Mouse (Mus musculus): ENCODE measurements around the gene Gpr33.

The Gpr33 gene

DNA sequence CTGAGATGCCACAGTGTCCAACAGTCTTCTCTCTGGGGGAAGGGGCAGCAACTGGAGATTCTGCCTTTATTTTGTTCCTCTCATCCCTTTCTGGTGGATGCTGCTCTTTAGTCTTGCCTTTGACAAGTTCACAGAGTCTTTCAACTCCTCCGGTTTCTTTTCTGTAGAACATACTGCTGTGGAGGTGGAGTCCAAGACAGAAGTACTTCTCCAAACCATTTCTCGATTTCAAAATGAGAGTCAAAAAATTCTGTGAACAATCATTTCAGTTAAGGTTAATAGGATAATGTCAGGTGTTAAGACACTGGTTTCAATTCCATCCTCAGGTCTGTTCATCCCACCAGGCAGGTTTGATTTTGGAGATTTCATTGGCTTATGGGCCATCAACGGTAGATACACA is at the start of gene Gpr33:
Gene Gpr33 (minus strand): TSS at position 101 of the 400 bp plus-strand sequence.
- in situ Hi-C loops (cut with MboI, MseI) = loop anchor here (25.0 kb wide), 1 partner anchor 484 kb away; the partner anchor contains the start of gene Arhgap5

GRCm38 (mm10) chr12:52049324-52049723 is 21.5 kb upstream of the Gpr33 start:
- in situ Hi-C loops (cut with MboI, MseI) = loop anchor here (10.0 to 25.0 kb wide), 2 partner anchors 463 to 1225 kb away; partner anchors contain the start of gene Arhgap5

- in situ Hi-C loops (cut with MboI, MseI) = loop anchor here (10.0 to 25.0 kb wide), 2 partner anchors 466 to 1228 kb away; partner anchors contain the start of gene Arhgap5
Measured at GRCm38 (mm10) chr12:52046371-52046770, 18.5 kb upstream of the Gpr33 start.

DNA sequence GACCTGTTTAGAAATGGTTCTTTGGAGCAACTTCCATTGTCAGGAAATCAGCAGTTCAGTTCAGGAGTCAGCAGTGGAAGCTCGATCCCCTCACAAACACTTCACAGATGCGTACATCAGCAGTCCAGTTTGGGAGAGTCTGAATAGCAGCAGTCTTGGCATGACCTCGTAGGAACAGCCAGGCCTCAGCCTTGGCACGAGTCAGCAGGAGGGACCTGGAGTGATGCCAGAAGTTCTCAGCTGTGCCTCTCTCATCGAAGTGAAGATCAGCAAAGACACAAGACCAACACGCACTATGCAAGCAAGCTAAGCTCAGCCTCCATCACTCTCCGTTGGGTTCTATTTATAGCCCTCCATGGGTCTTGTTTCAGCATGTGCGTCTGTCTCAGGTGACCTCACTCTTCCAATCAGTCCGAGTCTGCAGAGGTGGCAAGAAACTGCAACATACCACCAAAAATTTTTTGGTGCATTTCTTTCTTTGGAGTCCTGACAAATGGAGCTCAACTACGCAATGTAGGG is 15.0 kb upstream of the Gpr33 start:
- in situ Hi-C loops (cut with MboI, MseI) = loop anchor here (10.0 to 25.0 kb wide), 2 partner anchors 469 to 1232 kb away; partner anchors contain the start of gene Arhgap5

DNA sequence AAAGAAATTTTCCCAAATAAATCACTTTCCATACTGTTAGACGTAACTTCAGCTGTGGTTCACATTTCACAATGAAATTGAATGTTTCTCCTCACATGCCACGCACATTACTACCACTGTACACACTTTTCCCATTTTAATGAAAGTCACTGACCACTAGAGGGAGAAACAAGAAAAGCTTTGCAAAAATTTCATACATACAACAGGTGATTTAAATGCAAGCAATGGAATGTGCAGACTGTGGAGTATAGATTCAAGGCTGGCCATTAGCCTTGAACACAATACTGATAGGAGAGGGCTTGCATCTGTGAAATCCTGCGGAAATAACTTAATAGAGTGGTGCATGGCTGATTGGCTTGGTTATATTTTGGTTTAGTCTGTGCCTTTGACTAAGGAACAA is 10.5 kb upstream of the Gpr33 start:
- in situ Hi-C loops (cut with MboI, MseI) = loop anchor here (25.0 kb wide), 1 partner anchor 474 kb away; the partner anchor contains the start of gene Arhgap5

- in situ Hi-C loops (cut with MboI, MseI) = loop anchor here (25.0 kb wide), 1 partner anchor 477 kb away; the partner anchor contains the start of gene Arhgap5
Measured at GRCm38 (mm10) chr12:52034956-52035355, 7.1 kb upstream of the Gpr33 start.

DNA sequence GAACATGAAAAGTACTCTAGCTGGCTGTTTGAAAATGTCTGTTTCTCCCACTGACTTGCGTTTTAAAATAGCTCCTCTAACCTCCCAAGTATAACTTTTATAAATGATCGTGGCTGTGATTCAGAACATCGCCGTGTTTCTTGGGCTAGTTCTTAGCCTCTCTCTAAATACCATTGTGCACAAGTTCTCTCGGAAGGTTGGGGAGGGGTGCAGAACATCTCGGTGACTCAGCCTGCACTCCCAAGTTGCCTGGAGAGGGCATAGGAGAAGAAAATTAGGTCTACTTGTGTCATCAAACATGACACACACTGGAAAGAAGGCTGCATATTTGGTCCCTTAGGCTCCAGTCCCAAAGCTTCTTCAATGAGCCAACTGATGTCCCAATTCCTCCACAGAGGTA is 4.4 kb upstream of the Gpr33 start:
- in situ Hi-C loops (cut with MboI, MseI) = loop anchor here (25.0 kb wide), 1 partner anchor 480 kb away; the partner anchor contains the start of gene Arhgap5

GRCm38 (mm10) chr12:52014494-52015029 is 13.3 kb downstream of the Gpr33 start:
- in situ Hi-C loops (cut with MboI, MseI) = loop anchor here (10.0 kb wide), 1 partner anchor 620 kb away; no protein-coding TSS in a partner anchor

- in situ Hi-C loops (cut with MboI, MseI) = loop anchor here (10.0 kb wide), 1 partner anchor 621 kb away; no protein-coding TSS in a partner anchor
Measured at GRCm38 (mm10) chr12:52014044-52014443, 13.8 kb downstream of the Gpr33 start.

GRCm38 (mm10) chr12:52013274-52013673 is 14.6 kb downstream of the Gpr33 start:
- in situ Hi-C loops (cut with MboI, MseI) = loop anchor here (10.0 kb wide), 1 partner anchor 622 kb away; no protein-coding TSS in a partner anchor

DNA sequence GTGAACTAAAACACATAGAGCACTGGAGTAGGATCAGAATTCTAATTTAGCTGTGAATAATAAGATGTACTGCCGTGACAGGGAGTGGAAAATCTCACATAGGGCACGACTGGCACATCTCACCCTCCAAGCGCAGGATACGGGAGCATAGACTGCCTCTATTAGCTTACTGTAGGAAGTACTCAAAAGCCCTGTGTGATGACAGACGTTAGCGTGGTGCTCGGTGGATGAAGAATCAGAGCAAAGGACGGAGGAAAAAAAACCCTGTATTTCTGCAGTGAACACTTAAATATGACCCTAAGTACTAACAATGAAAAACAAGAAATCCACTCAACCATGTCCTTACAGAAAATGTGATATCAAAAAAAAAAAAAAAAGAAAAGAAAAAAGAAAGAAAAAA is 15.7 kb downstream of the Gpr33 start:
- in situ Hi-C loops (cut with MboI, MseI) = loop anchor here (10.0 kb wide), 1 partner anchor 623 kb away; no protein-coding TSS in a partner anchor

GRCm38 (mm10) chr12:52010630-52010961 is 17.3 kb downstream of the Gpr33 start:
- in situ Hi-C loops (cut with MboI, MseI) = loop anchor here (10.0 kb wide), 1 partner anchor 624 kb away; no protein-coding TSS in a partner anchor

DNA sequence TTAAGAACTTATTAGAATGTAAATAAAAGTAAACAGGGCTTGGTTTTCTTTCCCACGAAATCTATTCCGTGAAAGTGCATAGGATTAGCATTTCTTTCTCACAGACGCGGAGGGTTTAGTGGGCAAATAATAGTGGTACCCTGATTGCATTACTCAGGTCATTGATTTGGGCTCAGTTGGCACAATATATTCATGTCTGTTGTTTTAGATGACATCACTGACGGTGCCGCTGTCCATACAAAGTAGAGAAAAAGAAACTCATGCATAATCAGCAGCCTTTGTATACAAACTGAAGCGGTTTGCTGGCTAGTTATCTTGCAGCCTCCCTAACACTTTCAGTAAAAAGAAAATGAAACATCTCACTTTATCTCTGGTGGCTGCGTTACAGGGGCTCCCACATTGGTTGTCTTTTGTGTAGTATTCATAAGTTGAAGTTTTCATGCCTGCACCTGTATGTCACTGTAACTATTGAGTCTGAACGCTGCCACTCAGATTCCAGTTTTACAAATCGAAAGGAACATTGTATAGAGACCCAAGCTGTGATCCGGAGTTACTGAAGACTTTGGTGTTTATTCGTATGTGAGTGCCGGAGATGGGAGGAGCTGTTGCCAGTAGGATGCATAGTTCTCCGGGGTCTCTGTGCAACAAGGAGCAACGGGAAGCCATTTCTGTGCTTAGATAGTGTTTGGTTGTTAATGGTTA is 17.8 kb downstream of the Gpr33 start:
- in situ Hi-C loops (cut with MboI, MseI) = loop anchor here (5.0 to 10.0 kb wide), 2 partner anchors 198 to 625 kb away; no protein-coding TSS in a partner anchor

DNA sequence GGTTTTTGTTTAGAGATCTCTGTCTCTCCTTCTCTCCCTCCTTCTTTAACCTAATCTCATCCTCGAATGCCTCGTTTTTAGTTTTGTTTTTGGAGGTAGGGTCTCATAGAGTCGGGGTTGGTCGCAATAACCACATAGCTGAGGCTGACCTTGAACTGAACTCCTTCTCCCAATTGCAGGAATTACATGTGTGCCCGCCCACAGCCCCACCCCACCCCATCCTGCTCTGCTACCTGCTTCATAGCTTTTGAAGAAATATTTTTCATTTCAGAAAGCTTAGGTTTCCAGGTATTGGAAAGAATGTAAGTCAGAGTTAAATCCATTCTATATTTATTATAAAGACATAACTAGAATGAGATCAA is 21.2 kb downstream of the Gpr33 start:
- in situ Hi-C loops (cut with MboI, MseI) = loop anchor here (5.0 kb wide), 1 partner anchor 194 kb away; no protein-coding TSS in a partner anchor

DNA sequence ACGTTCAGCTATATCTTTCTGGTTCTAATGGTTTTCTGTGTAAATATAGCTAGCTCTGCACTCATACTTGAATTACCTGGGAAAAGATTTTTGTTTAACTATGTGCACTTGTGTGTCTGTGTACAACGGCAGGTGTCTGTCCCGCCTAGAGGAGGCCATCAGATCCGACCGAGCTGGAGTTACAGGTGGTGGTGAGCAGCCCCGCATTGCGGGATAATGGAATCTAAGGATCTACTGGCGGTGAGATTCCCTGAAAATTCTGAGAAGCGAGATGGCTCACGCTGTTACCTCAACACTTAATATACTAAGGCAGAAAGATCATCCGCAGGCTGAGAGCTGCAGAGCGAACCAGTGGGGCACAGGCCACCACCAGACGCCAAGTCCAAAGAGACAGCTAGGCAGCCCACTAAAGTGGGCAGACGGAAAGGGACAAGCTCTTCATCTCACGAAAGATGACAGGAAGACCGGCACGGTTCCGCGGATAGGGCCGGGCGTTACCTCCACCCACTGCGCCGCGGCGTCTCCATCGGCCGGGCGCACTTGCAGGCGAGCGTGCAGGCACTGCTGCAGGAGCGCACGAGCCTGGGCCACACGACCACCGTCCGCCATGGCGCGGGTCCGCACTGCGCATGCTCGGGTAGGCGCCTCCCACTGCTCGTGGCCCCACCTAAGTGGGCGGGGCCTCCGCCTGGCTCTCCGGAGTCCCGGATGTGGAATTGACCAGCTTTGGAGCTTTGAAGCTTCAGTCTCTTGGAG is 21.8 kb downstream of the Gpr33 start, which contains the start of gene Dtd2:
Gene Dtd2 (minus strand): TSS at position 625 of the 756 bp plus-strand sequence.
- in situ Hi-C loops (cut with MboI, MseI) = loop anchor here (5.0 kb wide), 1 partner anchor 194 kb away; no protein-coding TSS in a partner anchor

DNA sequence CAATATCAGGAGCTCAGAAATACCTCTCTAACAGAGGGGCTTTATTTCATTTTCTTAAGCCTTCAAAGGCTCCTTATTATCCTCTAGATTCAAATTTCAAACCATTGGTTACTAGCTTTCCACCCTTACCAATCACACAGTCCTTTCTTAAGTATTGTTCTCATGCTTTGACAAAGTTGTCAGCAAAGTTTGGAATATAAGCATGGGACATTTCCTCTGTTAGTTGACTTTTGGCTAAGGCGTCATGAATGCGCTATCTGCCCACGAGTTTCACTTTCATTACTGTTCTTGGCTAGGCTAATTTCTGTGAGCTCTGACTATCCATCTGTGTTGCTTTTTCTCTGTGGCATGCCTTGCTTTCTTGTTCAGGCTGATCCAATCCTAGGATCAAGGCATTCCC is 25.1 kb downstream of the Gpr33 start:
- in situ Hi-C loops (cut with MboI, MseI) = loop anchor here (5.0 kb wide), 1 partner anchor 35 kb away; no protein-coding TSS in a partner anchor

DNA sequence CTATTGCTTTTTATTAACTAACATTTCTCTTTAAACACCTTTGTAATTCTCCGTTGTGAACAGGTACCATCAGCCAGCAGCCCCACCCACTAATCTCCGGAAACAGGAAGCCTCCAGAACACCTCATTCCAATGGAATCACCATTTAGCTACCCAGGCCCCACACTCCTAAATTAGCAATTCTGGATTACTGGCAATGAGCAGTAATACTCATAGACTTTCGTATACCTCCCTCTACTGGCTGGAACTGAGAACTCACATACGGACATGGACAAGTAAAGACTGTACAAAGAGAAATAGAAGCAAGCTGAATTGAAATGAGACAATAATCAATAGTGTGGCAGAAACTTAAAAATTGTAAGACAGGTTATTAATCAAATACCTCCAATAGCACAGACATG is 26.3 kb downstream of the Gpr33 start:
- in situ Hi-C loops (cut with MboI, MseI) = loop anchor here (5.0 kb wide), 1 partner anchor 34 kb away; no protein-coding TSS in a partner anchor

GRCm38 (mm10) chr12:51998366-51998932 is 29.4 kb downstream of the Gpr33 start:
- in situ Hi-C loops (cut with MboI, MseI) = no loop called here

DNA sequence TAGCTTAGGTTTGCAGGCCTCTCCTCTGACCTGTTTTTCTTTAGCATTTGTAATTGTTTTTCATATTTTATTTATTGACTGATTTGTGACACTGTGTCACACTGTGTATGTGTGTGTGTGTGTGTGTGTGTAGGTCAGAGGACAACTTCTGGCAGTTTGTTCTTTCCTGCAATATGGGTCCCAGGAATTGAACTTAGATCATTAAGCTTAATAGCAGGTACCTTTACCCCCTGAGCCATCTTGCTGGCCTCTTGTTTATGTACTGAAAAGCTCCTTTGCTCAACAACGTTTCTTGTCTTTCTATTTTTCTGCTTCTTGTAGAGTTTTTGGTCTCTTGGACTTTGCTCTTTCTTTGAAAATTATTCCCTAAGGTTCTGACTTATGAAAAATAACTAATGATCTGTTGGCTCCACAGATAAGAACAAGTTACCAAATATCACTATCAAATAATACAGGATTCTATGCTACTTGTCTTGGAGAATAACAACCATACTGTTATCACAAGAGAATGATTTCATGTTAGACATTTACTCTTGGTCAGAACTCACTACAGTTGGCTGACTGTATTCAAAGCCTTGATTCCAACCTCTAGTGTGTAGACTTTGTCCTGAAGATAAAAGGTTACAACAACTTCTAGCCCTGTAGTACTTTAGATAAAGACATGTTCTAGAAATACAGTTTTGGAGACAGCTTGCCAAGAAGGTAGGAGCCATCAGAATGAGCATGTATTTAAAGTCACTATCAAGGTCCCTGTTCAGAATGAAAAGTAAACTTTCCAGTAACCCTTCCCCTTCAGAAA is 31.9 kb downstream of the Gpr33 start:
- in situ Hi-C loops (cut with MboI, MseI) = no loop called here

- in situ Hi-C loops (cut with MboI, MseI) = no loop called here
Measured at GRCm38 (mm10) chr12:51990629-51991028, 37.2 kb downstream of the Gpr33 start.
